Mouse (Mus musculus): ENCODE measurements around the gene Cpa3.

Cpa3 gene

GRCm38 (mm10) chr3:20242050-20242449 is at the start of gene Cpa3:
TSS of gene Cpa3 (minus strand) at chr3:20242181.
- no peak for DNase-seq (ENCODE audit: low spot score)

- DNase-seq (ENCODE audit: low spot score): no peak
Observed at GRCm38 (mm10) chr3:20291370-20291769, 49.4 kb upstream of the Cpa3 start.

- no peak for DNase-seq (ENCODE audit: low spot score)
Observed at GRCm38 (mm10) chr3:20288761-20289160, 46.8 kb upstream of the Cpa3 start.

- no peak for DNase-seq (ENCODE audit: low spot score)
Observed at GRCm38 (mm10) chr3:20281796-20282195, 39.8 kb upstream of the Cpa3 start.

- no peak for DNase-seq (ENCODE audit: low spot score)
Observed at GRCm38 (mm10) chr3:20275633-20276032, 33.7 kb upstream of the Cpa3 start, which contains the start of gene Cpb1. TSS of gene Cpb1 (minus strand) at chr3:20275733.

GRCm38 (mm10) chr3:20254566-20255479 is 12.8 kb upstream of the Cpa3 start:
- no peak for DNase-seq (ENCODE audit: low spot score)

- no peak for DNase-seq (ENCODE audit: low spot score)
Observed at GRCm38 (mm10) chr3:20243913-20244312, 1.9 kb upstream of the Cpa3 start.

- no peak for DNase-seq (ENCODE audit: low spot score)
Observed at GRCm38 (mm10) chr3:20239741-20240140, 2.2 kb downstream of the Cpa3 start.

GRCm38 (mm10) chr3:20236965-20237364 is 5.0 kb downstream of the Cpa3 start:
- DNase-seq (ENCODE audit: low spot score): no peak

- no peak for DNase-seq (ENCODE audit: low spot score)
Observed at GRCm38 (mm10) chr3:20229027-20229426, 13.0 kb downstream of the Cpa3 start.

- DNase-seq (ENCODE audit: low spot score): no peak
Observed at GRCm38 (mm10) chr3:20225429-20225828, 16.6 kb downstream of the Cpa3 start.

GRCm38 (mm10) chr3:20222926-20223698 is 18.9 kb downstream of the Cpa3 start:
- no peak for DNase-seq (ENCODE audit: low spot score)

GRCm38 (mm10) chr3:20222136-20222535 is 19.8 kb downstream of the Cpa3 start:
- DNase-seq (ENCODE audit: low spot score): no peak

- peak; percentile 24 for DNase-seq (ENCODE audit: low spot score)
Observed at GRCm38 (mm10) chr3:20198869-20199268, 43.1 kb downstream of the Cpa3 start.

- no peak for DNase-seq (ENCODE audit: low spot score)
Observed at GRCm38 (mm10) chr3:20197878-20198277, 44.1 kb downstream of the Cpa3 start.

- DNase-seq (ENCODE audit: low spot score): no peak
Observed at GRCm38 (mm10) chr3:20188976-20189675, 52.9 kb downstream of the Cpa3 start.

- no peak for DNase-seq (ENCODE audit: low spot score)
Observed at GRCm38 (mm10) chr3:20172394-20172793, 69.6 kb downstream of the Cpa3 start.

GRCm38 (mm10) chr3:20167487-20167886 is 74.5 kb downstream of the Cpa3 start:
- DNase-seq (ENCODE audit: low spot score): no peak

Measured in ovary, postnatal 36 days (tissue).